Mouse (Mus musculus) spleen, adult 2 months (tissue): Measurements from ENCODE around the gene Ahcyl2. TPM values are rescaled to one million over a fixed set of nuclear protein-coding genes. Genes with fewer than 3 reads are reported as not detected.
A peak's percentile ranks its signal among the peaks of the same experiment; 100 is the strongest.
"Not testable (repeated sequence)": the region's sequence is repeated elsewhere in the genome, so short reads cannot be mapped to it uniquely, and the experiment has no call there.

Experiments used
- DNase-seq, 2 experiments: peaks; one replicate each; pipeline versions ENCODE4 v3.0.0 to v3.0.0-alpha.2; 2012 to 2021; ENCODE audit warnings: low spot score in 2 of 2, low read depth in 1 of 2
- H3K27ac ChIP-seq: fragments of 200-500 bp; 2 replicates; pipeline ENCODE4 v1.5.1; 2012; ENCODE audit warnings: low read length, inconsistent platforms; ENCODE audit not compliant: insufficient read depth
- H3K27me3 ChIP-seq: fragments of 200-500 bp; 2 replicates; pipeline ENCODE4 v1.6.1; 2012; ENCODE audit warnings: mild to moderate bottlenecking, moderate library complexity, low read length, inconsistent platforms; ENCODE audit not compliant: control insufficient read depth, insufficient read depth
- H3K36me3 ChIP-seq: fragments of 200-500 bp; 2 replicates; pipeline ENCODE4 v1.6.1; 2012; ENCODE audit warnings: mild to moderate bottlenecking, low read length, inconsistent platforms; ENCODE audit not compliant: control insufficient read depth, insufficient read depth
- H3K4me1 ChIP-seq: fragments of 200-500 bp; 2 replicates; pipeline ENCODE4 v1.6.1; 2011; ENCODE audit warnings: inconsistent platforms; ENCODE audit not compliant: control insufficient read depth, insufficient read depth, insufficient read length
- H3K4me3 ChIP-seq: fragments of 200-500 bp; 2 replicates; pipeline ENCODE4 v1.5.1; 2011; ENCODE audit warnings: mild to moderate bottlenecking, inconsistent platforms; ENCODE audit not compliant: insufficient read depth, insufficient read length; ENCODE audit errors: extremely low read depth
- CTCF ChIP-seq: fragments of 200-500 bp; IDR thresholded peaks from 2 replicates; pipeline ENCODE4 v1.5.1; 2011; ENCODE audit warnings: mild to moderate bottlenecking, inconsistent platforms; ENCODE audit not compliant: insufficient read depth, insufficient read length, insufficient replicate concordance; ENCODE audit errors: extremely low read depth
- POLR2A ChIP-seq: fragments of 200-500 bp; IDR thresholded peaks from 2 replicates; pipeline ENCODE4 v1.6.1; 2011; ENCODE audit warnings: low read depth, low read length, inconsistent platforms
- WGBS: fragments of 180-500 bp; shearing (Covaris S2); methylation state at CpG from one replicate; pipeline ENCODE4 v1.1.7; 2018; 5-methylcytosine and 5-hydroxymethylcytosine counted together
- polyA plus RNA-seq: library from polyadenylated mRNA; depleted of rRNA; stranded (reverse); fragments of >200 nt; gene quantifications from 2 replicates; pipeline ENCODE4 v1.2.3, GENCODE M21; 2012

The Ahcyl2 gene
- polyA plus RNA-seq, 1 experiment = 9.4 TPM

- TF ChIP-seq CTCF (no peak), POLR2A (no peak)
- 91% methylated on average over 4 of the region's 4 CpGs for WGBS
- Histone ChIP-seq H3K36me3 (no peaks in the 10 kb centered on the region), H3K27ac (no peak overlapping the region), H3K27me3 (no peaks in the 10 kb centered on the region), H3K4me1 (no peaks in the 10 kb centered on the region), H3K4me3 (no peak overlapping the region)
- DNase-seq = no peak
Measured at GRCm38 (mm10) chr6:29756476-29756875, 11.3 kb upstream of the Ahcyl2 start.

GRCm38 (mm10) chr6:29758417-29758816 is 9.4 kb upstream of the Ahcyl2 start:
- WGBS = 48% methylated on average over 4 of the region's 4 CpGs
- no peak overlapping the region for H3K4me3 ChIP-seq
- TF ChIP-seq POLR2A = no peak
- peak; percentile 77; the same call in 1 of the 2 replicates for TF ChIP-seq CTCF
- DNase-seq = peak in 1 of 2 experiments; percentile 50
- no peak overlapping the region for H3K27ac ChIP-seq
- H3K27me3 ChIP-seq = no peaks in the 10 kb centered on the region
- no peaks in the 10 kb centered on the region for H3K4me1 ChIP-seq
- no peaks in the 10 kb centered on the region for H3K36me3 ChIP-seq

GRCm38 (mm10) chr6:29759012-29759679 is 8.7 kb upstream of the Ahcyl2 start:
- H3K27me3 ChIP-seq = no peaks in the 10 kb centered on the region
- H3K4me1 ChIP-seq = no peaks in the 10 kb centered on the region
- no peak overlapping the region for H3K4me3 ChIP-seq
- 89% methylated on average over 13 of the region's 13 CpGs for WGBS
- no peak for TF ChIP-seq POLR2A
- no peak for TF ChIP-seq CTCF
- no peak overlapping the region for H3K27ac ChIP-seq
- no peaks in the 10 kb centered on the region for H3K36me3 ChIP-seq
- no peak for DNase-seq

GRCm38 (mm10) chr6:29760397-29760796 is 7.4 kb upstream of the Ahcyl2 start:
- H3K36me3 ChIP-seq, DNase-seq, H3K4me1 ChIP-seq, H3K27me3 ChIP-seq, H3K27ac ChIP-seq, H3K4me3 ChIP-seq: not testable (repeated sequence)
- WGBS = 88% methylated on average over 2 of the region's 2 CpGs

GRCm38 (mm10) chr6:29761282-29761681 is 6.5 kb upstream of the Ahcyl2 start:
- WGBS = 84% methylated on average over 4 of the region's 4 CpGs
- Histone ChIP-seq H3K27me3 (no peaks in the 10 kb centered on the region), H3K4me3 (no peak overlapping the region), H3K4me1 (no peaks in the 10 kb centered on the region), H3K27ac (no peak overlapping the region), H3K36me3 (no peaks in the 10 kb centered on the region)
- no peak for DNase-seq
- TF ChIP-seq CTCF (no peak), POLR2A (no peak)

GRCm38 (mm10) chr6:29762524-29762923 is 5.3 kb upstream of the Ahcyl2 start:
- TF ChIP-seq POLR2A (no peak), CTCF (peak; percentile 25; the same call in 1 of the 2 replicates)
- Histone ChIP-seq H3K4me3 (no peak overlapping the region), H3K27ac (no peak overlapping the region), H3K36me3 (no peaks in the 10 kb centered on the region), H3K27me3 (no peaks in the 10 kb centered on the region), H3K4me1 (no peaks in the 10 kb centered on the region)
- 86% methylated on average over 4 of the region's 4 CpGs for WGBS
- no peak for DNase-seq

GRCm38 (mm10) chr6:29766874-29767273 is 937 bp upstream of the Ahcyl2 start:
- Histone ChIP-seq H3K4me1 (no peaks in the 10 kb centered on the region), H3K27me3 (no peaks in the 10 kb centered on the region; the same call in 1 of the 2 replicates), H3K27ac (no peak overlapping the region), H3K36me3 (no peaks in the 10 kb centered on the region), H3K4me3 (no peak overlapping the region)
- no peak for DNase-seq
- TF ChIP-seq POLR2A = no peak
- TF ChIP-seq CTCF = no peak
- WGBS = 95% methylated on average over 2 of the region's 2 CpGs
